Mouse (Mus musculus) kidney, embryonic 16.5 days (tissue): Measurements from ENCODE around the gene Dync2h1. TPM values are rescaled to one million over a fixed set of nuclear protein-coding genes. Genes with fewer than 3 reads are reported as not detected.
"Not testable (repeated sequence)": the region's sequence is repeated elsewhere in the genome, so short reads cannot be mapped to it uniquely, and the experiment has no call there.

Source experiments
- ATAC-seq: fragments of 200-750 bp; cut with Nextera tagmentation; 2 replicates; pipeline ENCODE4 v1.8.0; 2017; ENCODE audit warnings: moderate TSS enrichment; ENCODE audit not compliant: low FRiP score, low TSS enrichment
- H3K27ac ChIP-seq: fragments of 300-500 bp; sonication (generic); 2 replicates; pipeline ENCODE4 v1.5.1; 2014; ENCODE audit warnings: low read length
- H3K27me3 ChIP-seq: fragments of 300-500 bp; sonication (generic); 2 replicates; pipeline ENCODE4 v1.6.1; 2014; ENCODE audit warnings: low read length, control low read depth, mixed read lengths; ENCODE audit not compliant: insufficient read depth
- H3K36me3 ChIP-seq: fragments of 300-500 bp; sonication (generic); 2 replicates; pipeline ENCODE4 v1.6.1; 2014; ENCODE audit warnings: low read length, control low read depth, mixed read lengths; ENCODE audit not compliant: insufficient read depth
- H3K4me1 ChIP-seq: fragments of 300-500 bp; sonication (generic); 2 replicates; pipeline ENCODE4 v1.6.1; 2014; ENCODE audit warnings: low read length, control low read depth, mixed read lengths; ENCODE audit not compliant: insufficient read depth
- H3K4me2 ChIP-seq: fragments of 300-500 bp; sonication (generic); replicated peaks from 2 replicates; pipeline ENCODE4 v1.6.1; 2014; ENCODE audit warnings: low read depth, low read length
- H3K4me3 ChIP-seq: fragments of 300-500 bp; sonication (generic); 2 replicates; pipeline ENCODE4 v1.5.1; 2014; ENCODE audit warnings: mild to moderate bottlenecking, low read length
- H3K9ac ChIP-seq: fragments of 300-500 bp; sonication (generic); replicated peaks from 2 replicates; pipeline ENCODE4 v1.6.1; 2014; ENCODE audit warnings: low read length
- H3K9me3 ChIP-seq: fragments of 300-500 bp; sonication (generic); 2 replicates; pipeline ENCODE4 v1.6.1; 2016; ENCODE audit warnings: low read length, control low read depth
- WGBS: fragments of 180-500 bp; shearing (Covaris S2); extraction: QIAGEN DNeasy Blood & Tissue Kit; methylation state at CpG from one replicate; pipeline ENCODE4 v1.1.7; 2014; 5-methylcytosine and 5-hydroxymethylcytosine counted together
- polyA plus RNA-seq: library from polyadenylated mRNA; unstranded; fragments of >200 nt; fragmentation: Nextera tagmentation; extraction: Ambion mirVana; gene quantifications from 2 replicates; pipeline ENCODE4 v1.2.1, GENCODE M21; 2015

Dync2h1 gene
- polyA plus RNA-seq, result 20.2 and 24.6 TPM in 2 replicates

DNA sequence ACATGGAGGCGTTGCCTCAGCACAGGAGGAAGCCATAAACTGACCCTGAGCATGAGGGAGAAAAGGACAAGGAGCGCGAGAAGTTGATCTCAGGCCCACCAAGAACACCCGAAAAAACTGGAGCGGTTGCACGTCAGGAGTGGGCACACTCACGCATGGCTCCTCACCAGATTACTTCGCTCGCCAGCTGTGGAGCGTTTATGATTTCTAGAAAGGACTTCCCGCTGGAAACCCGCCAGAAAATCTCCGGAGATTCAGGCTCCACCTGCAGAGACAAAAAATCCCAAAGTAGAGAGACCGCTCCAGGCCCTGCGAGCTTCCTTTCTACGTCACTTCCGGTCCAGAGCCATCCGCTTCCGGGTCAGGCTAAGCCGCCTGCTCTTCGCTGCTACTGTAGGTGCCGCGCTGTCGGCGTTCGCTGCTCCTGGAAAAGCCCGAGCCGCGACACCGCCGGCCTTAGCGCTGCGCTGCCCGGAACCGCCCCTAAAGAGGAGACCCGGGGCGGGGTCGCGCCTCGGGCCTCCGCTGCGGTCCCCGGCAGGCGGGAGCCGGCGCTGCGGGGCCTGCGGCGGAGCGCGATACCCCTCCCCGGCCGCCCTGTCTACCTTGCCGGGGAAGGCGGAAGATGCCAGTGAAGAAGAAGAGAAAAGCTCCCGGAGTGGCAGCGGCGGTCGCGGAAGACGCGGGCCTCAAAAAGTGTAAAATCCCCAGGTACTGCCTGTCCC, at the start of gene Dync2h1, which contains the start of gene Dcun1d5:
Gene Dync2h1, minus strand, starts transcription at position 275 of the 725 bp plus-strand sequence.
Gene Dcun1d5, plus strand, starts transcription at position 349 of the 725 bp plus-strand sequence.
- Histone ChIP-seq H3K4me3 (peak within 1 kb of the TSS; percentile 80), H3K36me3 (peaks cover 4% of the 10 kb centered on the region; the same call in 1 of the 2 replicates), H3K27ac (peak within 1 kb of the TSS; percentile 96), H3K4me1 (peaks cover 15% of the 10 kb centered on the region), H3K9ac (peak within 1 kb of the TSS; percentile 85), H3K9me3 (no peaks in the 10 kb centered on the region), H3K4me2 (peak within 1 kb of the TSS; percentile 58), H3K27me3 (no peaks in the 10 kb centered on the region)
- under 1% methylated on average over 56 of the region's 62 CpGs for WGBS
- peak; percentile 100 for ATAC-seq

DNA sequence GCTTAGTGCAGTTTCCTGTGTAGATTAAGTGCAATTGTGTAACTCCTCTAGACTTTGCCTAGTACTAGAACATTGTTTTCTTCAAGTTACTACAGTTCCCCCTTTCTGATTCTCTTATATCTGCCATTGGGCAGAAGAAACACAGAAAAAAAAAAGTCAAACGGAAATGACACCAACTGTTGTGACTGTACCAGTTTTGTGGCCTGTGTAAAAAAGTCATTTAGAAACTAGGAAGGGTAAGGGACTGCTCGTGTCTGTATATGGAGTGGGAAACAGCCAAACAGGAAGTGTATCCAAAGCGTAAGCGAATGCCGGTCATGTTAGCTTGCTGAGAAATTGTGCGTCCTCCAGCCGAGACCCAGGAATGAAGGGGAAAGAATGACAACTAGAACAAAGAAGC, 37.2 kb upstream of the Dync2h1 start:
- no peaks in the 10 kb centered on the region for H3K27me3 ChIP-seq
- H3K4me3 ChIP-seq, result no peak overlapping the region
- WGBS, result 87% methylated on average over 7 of the region's 7 CpGs
- H3K4me1 ChIP-seq, result no peaks in the 10 kb centered on the region
- no peak for ATAC-seq
- peaks cover 3% of the 10 kb centered on the region; the same call in 1 of the 2 replicates for H3K36me3 ChIP-seq
- H3K9ac ChIP-seq, result no peak overlapping the region
- H3K9me3 ChIP-seq, result no peaks in the 10 kb centered on the region
- no peak overlapping the region for H3K27ac ChIP-seq
- no peak overlapping the region for H3K4me2 ChIP-seq

DNA sequence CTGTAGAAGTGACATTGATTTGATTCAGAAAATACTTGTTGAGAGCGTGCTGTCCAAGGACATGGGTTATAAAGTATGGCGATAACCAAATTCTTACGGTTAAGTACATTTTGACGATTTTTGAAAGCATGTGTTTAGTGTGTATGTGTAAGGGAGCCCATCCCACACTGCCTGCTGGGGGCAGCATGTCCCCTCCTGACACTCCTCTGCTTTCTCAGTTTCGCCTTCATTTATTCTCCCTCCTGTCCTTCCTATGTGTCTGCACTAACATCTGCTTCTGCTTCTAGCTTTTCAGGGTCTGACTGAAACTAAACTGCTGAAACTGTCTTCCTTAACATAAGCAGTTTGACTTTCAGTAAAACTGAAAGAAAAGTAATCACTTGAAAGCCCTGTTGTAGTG, 36.8 kb upstream of the Dync2h1 start:
- WGBS, result 92% methylated on average over 5 of the region's 5 CpGs
- Histone ChIP-seq H3K36me3 (peaks cover 3% of the 10 kb centered on the region; the same call in 1 of the 2 replicates), H3K9ac (no peak overlapping the region), H3K9me3 (no peaks in the 10 kb centered on the region), H3K27me3 (no peaks in the 10 kb centered on the region), H3K4me2 (no peak overlapping the region), H3K4me3 (no peak overlapping the region), H3K27ac (no peak overlapping the region), H3K4me1 (no peaks in the 10 kb centered on the region)
- ATAC-seq, result no peak

DNA sequence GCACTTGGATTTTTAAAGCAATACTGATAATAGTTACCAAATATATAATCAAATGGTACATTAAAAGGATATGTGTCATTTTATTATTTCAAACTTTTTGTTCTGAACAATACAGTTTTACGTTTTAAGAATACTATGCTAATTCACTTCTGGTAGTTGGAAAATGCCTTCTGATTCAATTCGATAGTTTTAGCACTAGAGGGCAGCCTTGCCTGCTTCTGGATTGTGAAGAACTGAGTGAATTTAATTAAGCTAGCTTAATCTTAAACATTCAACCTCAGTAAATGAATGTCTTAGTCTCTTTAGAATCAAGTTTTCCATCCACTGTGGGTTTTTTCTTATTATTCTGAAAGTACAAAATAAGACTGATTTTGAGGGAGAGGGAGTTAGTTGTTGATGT, 32.0 kb upstream of the Dync2h1 start:
- WGBS, result 55% methylated on average over 2 of the region's 2 CpGs
- H3K4me2 ChIP-seq, result no peak overlapping the region
- H3K27me3 ChIP-seq, result no peaks in the 10 kb centered on the region
- ATAC-seq, result no peak
- H3K36me3 ChIP-seq, result peaks cover 9% of the 10 kb centered on the region; the same call in 1 of the 2 replicates
- no peak overlapping the region for H3K4me3 ChIP-seq
- H3K4me1 ChIP-seq, result no peaks in the 10 kb centered on the region
- H3K9ac ChIP-seq, result no peak overlapping the region
- H3K27ac ChIP-seq, result no peak overlapping the region
- no peaks in the 10 kb centered on the region for H3K9me3 ChIP-seq

DNA sequence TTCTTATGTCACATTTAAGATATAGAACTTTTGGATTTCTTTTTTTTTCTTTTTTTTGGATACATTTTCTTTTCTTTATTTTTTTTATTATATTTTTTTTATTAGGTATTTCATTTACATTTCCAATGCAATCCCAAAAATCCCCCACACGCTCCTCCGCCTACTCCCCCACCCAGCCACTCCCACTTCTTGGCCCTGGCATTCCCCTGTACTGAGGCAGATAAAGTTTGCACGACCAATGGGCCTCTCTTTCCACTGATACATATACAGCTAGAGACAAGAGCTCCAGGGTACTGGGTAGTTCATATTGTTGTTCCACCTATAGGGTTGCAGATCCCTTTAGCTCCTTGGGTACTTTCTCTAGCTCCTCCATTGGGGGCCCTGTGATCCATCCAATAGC, 6.4 kb upstream of the Dync2h1 start:
- ATAC-seq, H3K27me3 ChIP-seq, H3K4me3 ChIP-seq, H3K4me2 ChIP-seq, H3K9ac ChIP-seq, H3K27ac ChIP-seq, H3K36me3 ChIP-seq, H3K9me3 ChIP-seq, H3K4me1 ChIP-seq: not testable (repeated sequence)
- WGBS, result 97% methylated on average over 3 of the region's 3 CpGs

DNA sequence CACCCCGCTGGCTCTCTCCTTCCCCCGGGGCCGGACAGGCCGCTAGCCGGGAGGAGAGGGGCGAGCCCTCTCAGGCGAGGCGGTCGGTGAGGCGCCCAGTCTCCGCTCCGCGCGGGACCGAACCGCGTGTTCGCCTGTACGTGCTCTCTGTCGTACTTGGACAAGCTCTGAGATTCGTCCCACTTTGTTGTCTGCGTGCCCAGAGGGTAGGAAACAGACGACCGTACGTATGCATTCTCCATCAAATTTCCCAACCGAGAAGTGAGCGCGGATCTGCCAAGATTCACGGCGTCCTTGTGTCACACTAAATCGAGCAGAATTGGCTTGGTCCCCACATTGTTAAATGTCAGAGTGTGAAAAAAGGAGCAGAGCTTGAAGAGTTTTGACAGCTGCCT, 648 bp upstream of the Dync2h1 start:
- H3K9ac ChIP-seq, result peak overlapping the region; percentile 85
- peak overlapping the region; percentile 80 for H3K4me3 ChIP-seq
- H3K27ac ChIP-seq, result peak overlapping the region; percentile 96
- no peaks in the 10 kb centered on the region for H3K9me3 ChIP-seq
- H3K36me3 ChIP-seq, result peaks cover 4% of the 10 kb centered on the region; the same call in 1 of the 2 replicates
- ATAC-seq, result peak; percentile 83
- no peaks in the 10 kb centered on the region for H3K27me3 ChIP-seq
- WGBS, result under 1% methylated on average over 25 of the region's 31 CpGs
- H3K4me1 ChIP-seq, result peaks cover 15% of the 10 kb centered on the region
- H3K4me2 ChIP-seq, result peak overlapping the region; percentile 58

DNA sequence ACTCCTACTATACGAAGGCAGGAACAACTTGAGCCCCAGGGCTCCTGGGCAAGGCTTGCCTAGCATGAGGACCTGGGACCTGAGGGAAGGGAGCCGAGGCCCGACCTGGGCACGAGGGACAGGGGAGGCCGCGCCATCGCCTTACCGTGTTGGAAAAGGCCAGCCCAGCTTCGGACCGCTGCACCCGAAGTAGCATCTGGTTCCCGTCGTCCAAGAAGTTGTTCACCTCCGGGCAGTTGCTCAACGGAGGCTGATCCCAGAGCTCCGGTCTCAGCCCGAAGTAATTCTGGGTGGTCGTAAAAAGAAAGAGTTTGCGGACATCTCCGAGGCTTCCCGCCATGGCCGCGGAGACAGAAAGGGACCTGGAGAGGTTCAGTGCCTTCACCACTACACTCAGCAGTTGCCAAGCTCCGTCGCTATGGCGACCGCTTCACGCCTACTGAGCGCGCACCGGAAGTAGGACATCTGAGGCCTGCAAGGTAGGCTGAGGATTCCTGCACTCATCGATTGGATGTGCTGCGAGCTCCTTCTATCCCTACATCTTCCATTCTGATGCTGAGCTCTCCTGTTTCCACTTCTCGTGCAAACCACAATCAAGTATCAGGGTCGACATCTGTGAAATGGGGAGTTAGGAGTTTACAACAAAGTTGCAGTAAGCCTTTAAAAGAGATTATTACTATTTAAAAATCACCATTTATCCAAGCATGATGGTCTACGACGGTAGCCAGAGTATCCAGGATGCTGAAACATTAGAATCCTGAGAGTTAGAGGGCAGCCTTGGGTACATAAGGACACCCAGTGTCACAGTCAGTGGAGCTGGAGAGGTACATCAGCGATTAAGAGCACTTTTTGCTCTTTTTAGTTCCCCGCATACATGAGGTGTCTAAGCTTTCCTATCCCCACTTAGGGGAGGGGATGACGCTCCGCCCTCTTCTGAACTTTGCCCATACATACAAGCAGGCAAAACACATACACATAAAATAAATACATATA, 7.3 kb downstream of the Dync2h1 start:
- Histone ChIP-seq H3K27ac (peak overlapping the region; percentile 54), H3K4me1 (peaks cover 8% of the 10 kb centered on the region; the same call in 1 of the 2 replicates), H3K27me3 (no peaks in the 10 kb centered on the region), H3K4me3 (peak overlapping the region; percentile 64), H3K36me3 (peaks cover 4% of the 10 kb centered on the region; the same call in 1 of the 2 replicates), H3K4me2 (peak overlapping the region; percentile 85), H3K9ac (peak overlapping the region; percentile 68), H3K9me3 (no peaks in the 10 kb centered on the region)
- 9% methylated on average over 41 of the region's 41 CpGs for WGBS
- peak; percentile 100 for ATAC-seq

DNA sequence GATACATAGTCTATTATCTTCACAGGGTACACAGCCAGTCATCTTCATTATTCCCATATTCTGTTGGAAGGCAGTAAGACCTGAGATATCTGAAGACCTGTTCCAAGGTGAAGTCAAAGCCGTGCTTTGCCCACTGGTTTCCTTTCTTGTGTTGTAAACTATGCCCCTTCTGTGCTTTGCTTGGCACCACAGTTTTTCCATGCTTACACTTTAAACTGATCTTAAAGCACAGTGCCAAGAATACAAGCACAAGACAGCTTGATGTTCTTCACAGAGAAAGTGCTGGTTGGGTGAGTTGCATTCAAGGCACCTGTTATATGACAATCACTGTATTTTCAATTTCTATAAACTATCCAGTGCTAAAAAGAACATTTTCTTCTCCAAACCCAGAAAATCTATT, 10.5 kb downstream of the Dync2h1 start:
- no peak overlapping the region for H3K27ac ChIP-seq
- H3K27me3 ChIP-seq, result no peaks in the 10 kb centered on the region
- H3K4me3 ChIP-seq, result no peak overlapping the region
- ATAC-seq, result no peak
- H3K36me3 ChIP-seq, result peaks cover 10% of the 10 kb centered on the region; the same call in 1 of the 2 replicates
- no peaks in the 10 kb centered on the region for H3K9me3 ChIP-seq
- H3K9ac ChIP-seq, result no peak overlapping the region
- peaks cover 8% of the 10 kb centered on the region; the same call in 1 of the 2 replicates for H3K4me1 ChIP-seq
- H3K4me2 ChIP-seq, result no peak overlapping the region
- 92% methylated on average over 1 of the region's 1 CpGs for WGBS

DNA sequence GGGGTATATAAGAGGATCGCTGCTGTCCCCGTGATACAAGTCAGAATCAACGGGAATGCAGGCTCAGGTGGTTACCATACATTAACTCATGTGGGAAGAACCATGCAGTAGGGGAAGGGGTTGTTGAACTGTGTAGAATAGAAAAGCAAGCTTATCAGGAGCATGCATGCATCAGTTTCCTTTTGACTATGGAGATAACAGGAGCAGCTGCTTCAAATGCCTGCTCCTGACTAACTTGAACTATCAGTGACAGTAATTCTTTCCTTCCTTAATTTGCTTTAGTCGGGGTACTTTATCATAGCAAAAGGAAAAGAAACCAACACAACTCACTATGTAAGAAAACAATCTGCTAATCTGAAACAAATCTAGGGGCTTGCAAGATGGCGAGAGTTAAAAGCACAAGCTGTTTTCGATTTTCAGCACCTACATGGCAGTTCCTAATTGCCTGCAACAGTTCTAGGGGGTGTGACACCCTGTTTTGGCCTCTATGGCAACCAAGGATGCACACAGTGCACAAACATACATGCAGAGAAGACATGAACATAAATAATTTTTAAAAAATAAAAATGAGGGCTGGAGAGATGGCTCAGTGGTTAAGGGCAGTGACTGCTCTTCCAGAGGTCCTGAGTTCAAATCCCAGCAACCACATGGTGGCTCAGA, 16.8 kb downstream of the Dync2h1 start:
- Histone ChIP-seq H3K4me1 (no peaks in the 10 kb centered on the region), H3K4me3 (no peak overlapping the region), H3K27me3 (no peaks in the 10 kb centered on the region), H3K9ac (no peak overlapping the region), H3K27ac (no peak overlapping the region), H3K36me3 (peaks cover 26% of the 10 kb centered on the region), H3K9me3 (no peaks in the 10 kb centered on the region), H3K4me2 (no peak overlapping the region)
- WGBS, result 85% methylated on average over 6 of the region's 6 CpGs
- no peak for ATAC-seq
